Mouse (Mus musculus): ENCODE measurements around the gene Hacd2.

Gene Hacd2

GRCm38 (mm10) chr16:35055194-35055506 lies 32.9 kb downstream of the Hacd2 start:
- in situ Hi-C loops (cut with MboI), result no loop called here

- in situ Hi-C loops (cut with MboI), result no loop called here
These were observed 33.6 kb downstream of the Hacd2 start for GRCm38 (mm10) chr16:35055861-35056260.

- in situ Hi-C loops (cut with MboI), result no loop called here
These were observed 34.1 kb downstream of the Hacd2 start for GRCm38 (mm10) chr16:35056306-35056705.

- in situ Hi-C loops (cut with MboI), result no loop called here
These were observed 34.6 kb downstream of the Hacd2 start for GRCm38 (mm10) chr16:35056786-35057185.

GRCm38 (mm10) chr16:35061017-35061416 lies 38.8 kb downstream of the Hacd2 start:
- in situ Hi-C loops (cut with MboI), result no loop called here

GRCm38 (mm10) chr16:35065724-35066123 lies 43.5 kb downstream of the Hacd2 start:
- in situ Hi-C loops (cut with MboI), result no loop called here

GRCm38 (mm10) chr16:35067095-35067494 lies 44.9 kb downstream of the Hacd2 start:
- in situ Hi-C loops (cut with MboI), result no loop called here

GRCm38 (mm10) chr16:35067631-35068030 lies 45.4 kb downstream of the Hacd2 start:
- in situ Hi-C loops (cut with MboI), result no loop called here

- in situ Hi-C loops (cut with MboI), result no loop called here
These were observed 46.7 kb downstream of the Hacd2 start for GRCm38 (mm10) chr16:35068886-35069285.

GRCm38 (mm10) chr16:35074436-35074835 lies 52.2 kb downstream of the Hacd2 start:
- in situ Hi-C loops (cut with MboI), result no loop called here

GRCm38 (mm10) chr16:35075643-35076042 lies 53.4 kb downstream of the Hacd2 start:
- in situ Hi-C loops (cut with MboI), result no loop called here

GRCm38 (mm10) chr16:35093500-35093899 lies 71.3 kb downstream of the Hacd2 start:
- in situ Hi-C loops (cut with MboI), result no loop called here

GRCm38 (mm10) chr16:35097870-35098530 lies 75.8 kb downstream of the Hacd2 start:
- in situ Hi-C loops (cut with MboI), result no loop called here

GRCm38 (mm10) chr16:35101751-35102420 lies 79.7 kb downstream of the Hacd2 start:
- in situ Hi-C loops (cut with MboI), result no loop called here

- in situ Hi-C loops (cut with MboI), result no loop called here
These were observed 80.8 kb downstream of the Hacd2 start for GRCm38 (mm10) chr16:35102866-35103620.

GRCm38 (mm10) chr16:35107985-35108384 lies 85.8 kb downstream of the Hacd2 start:
- in situ Hi-C loops (cut with MboI), result no loop called here

GRCm38 (mm10) chr16:35109156-35109555 lies 86.9 kb downstream of the Hacd2 start:
- in situ Hi-C loops (cut with MboI), result no loop called here

GRCm38 (mm10) chr16:35109656-35110291 lies 87.5 kb downstream of the Hacd2 start:
- in situ Hi-C loops (cut with MboI), result no loop called here

GRCm38 (mm10) chr16:35110410-35111142 lies 88.3 kb downstream of the Hacd2 start:
- in situ Hi-C loops (cut with MboI), result no loop called here

GRCm38 (mm10) chr16:35111143-35111620 lies 89.0 kb downstream of the Hacd2 start:
- in situ Hi-C loops (cut with MboI), result no loop called here

GRCm38 (mm10) chr16:35113496-35113895 lies 91.3 kb downstream of the Hacd2 start:
- in situ Hi-C loops (cut with MboI), result no loop called here
